Mouse (Mus musculus) heart, adult 18-20 months (tissue): ENCODE data around the gene Tmem69. TPM values are rescaled to one million over a fixed set of nuclear protein-coding genes. Genes with fewer than 3 reads are reported as not detected.

Experiments
- DNase-seq, 2 experiments: peaks; one replicate each; pipeline ENCODE4 v3.0.0; 2021 to 2022; ENCODE audit warnings: mixed read lengths in 1 of 2
- long read RNA-seq, 2 experiments: library from polyadenylated mRNA; stranded (forward); transcript quantifications; one replicate each; pipeline ENCODE4 v2.0.0; 2021
- total RNA-seq, 2 experiments: library from RNA; stranded (reverse); gene quantifications; 2 replicates each; pipeline ENCODE4 v1.2.3; 2021

The Tmem69 gene
- 10 to 100 TPM; 27.6 to 31.8 TPM for total RNA-seq
- long read RNA-seq, experiment 1, partial matches to known transcripts: 0 of 4 reads
- long read RNA-seq, experiment 1, other reads (novel, unspliced or antisense): 1 of 4 reads
- long read RNA-seq, experiment 2, partial matches to known transcripts: 1 of 1 reads
- long read RNA-seq, experiment 2, other reads (novel, unspliced or antisense): 0 of 1 reads

- DNase-seq: peak; percentile 80 to 91
Observed at GRCm38 (mm10) chr4:116555413-116556300, at the start of gene Tmem69. Gene Tmem69 (minus strand): TSS chr4:116555936.

DNA sequence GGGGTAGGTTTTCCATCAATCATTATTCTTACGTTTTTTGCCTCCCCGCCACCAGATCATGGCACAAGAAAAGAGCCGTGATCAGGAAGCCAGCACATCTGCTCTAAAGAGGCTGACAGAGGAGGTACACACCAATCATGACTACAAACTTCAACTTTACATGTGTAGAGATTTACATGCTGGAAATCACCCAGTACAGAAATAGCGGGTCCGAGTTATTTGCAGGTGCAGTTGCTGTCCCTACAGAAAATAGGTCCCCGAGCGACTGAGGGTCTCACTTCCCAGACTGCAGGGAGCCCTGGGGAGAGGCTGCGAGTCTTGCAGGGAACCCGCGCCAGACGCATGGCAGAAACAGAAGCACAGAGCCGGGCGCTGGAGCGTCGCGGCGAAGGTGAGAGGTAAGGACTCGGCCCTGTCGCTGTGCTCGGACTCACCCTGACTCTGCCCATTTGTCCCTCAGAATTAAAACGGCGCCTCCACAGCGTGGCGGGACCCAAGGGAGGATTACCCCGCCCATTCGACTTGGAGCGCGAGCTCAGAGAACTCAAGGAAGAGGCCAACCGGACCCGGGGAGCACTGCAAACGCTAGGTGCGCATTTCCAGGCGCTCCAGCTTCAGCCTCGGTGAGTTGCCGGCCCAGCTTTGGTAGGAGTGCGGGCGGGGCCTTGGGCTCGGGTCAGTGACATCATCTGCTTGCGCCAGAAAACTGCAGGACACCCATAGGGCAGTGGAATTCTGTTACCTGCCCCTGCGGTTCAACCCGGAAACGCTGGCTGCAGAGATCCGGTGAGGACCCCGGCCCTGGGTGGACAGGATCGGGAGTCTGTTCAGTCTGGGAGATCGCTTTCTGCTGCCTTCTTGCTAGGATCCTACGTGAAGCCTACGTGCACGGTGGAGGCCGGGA lies 41.5 kb upstream of the Tmem69 start:
- peak; percentile 92 to 93 for DNase-seq

- no peak for DNase-seq
Observed at GRCm38 (mm10) chr4:116596379-116596778, 40.6 kb upstream of the Tmem69 start, which contains the start of gene Ccdc17. Gene Ccdc17 (plus strand): TSS chr4:116596654.

DNA sequence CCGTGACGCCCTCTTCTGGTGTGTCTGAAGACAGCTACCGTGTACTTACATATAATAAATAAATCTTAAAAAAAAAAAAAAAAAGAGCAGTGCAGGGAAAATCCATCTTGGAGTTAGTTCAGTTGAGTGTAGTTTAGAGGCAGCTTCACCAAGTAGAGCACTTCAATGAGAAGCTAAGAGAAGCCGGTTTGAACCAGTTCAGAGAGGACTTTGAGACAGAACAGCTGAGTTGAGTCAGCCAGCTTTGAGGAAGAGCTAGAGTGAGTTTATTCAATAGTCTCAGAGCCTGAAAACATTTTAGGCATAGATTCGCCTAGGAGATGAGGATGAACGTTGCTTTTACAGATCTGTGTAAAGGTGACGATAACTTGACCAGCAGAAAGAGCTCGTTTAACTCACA lies 40.1 kb upstream of the Tmem69 start:
- DNase-seq: no peak

- no peak for DNase-seq
Observed at GRCm38 (mm10) chr4:116558151-116558882, 2.6 kb upstream of the Tmem69 start.

- peak; percentile 97 to 98 for DNase-seq
Observed at GRCm38 (mm10) chr4:116557306-116558121, 1.8 kb upstream of the Tmem69 start, which contains the start of gene Gpbp1l1. Gene Gpbp1l1 (plus strand): TSS chr4:116557658.

GRCm38 (mm10) chr4:116556561-116557305 lies 997 bp upstream of the Tmem69 start:
- DNase-seq: peak; percentile 96 to 98

DNA sequence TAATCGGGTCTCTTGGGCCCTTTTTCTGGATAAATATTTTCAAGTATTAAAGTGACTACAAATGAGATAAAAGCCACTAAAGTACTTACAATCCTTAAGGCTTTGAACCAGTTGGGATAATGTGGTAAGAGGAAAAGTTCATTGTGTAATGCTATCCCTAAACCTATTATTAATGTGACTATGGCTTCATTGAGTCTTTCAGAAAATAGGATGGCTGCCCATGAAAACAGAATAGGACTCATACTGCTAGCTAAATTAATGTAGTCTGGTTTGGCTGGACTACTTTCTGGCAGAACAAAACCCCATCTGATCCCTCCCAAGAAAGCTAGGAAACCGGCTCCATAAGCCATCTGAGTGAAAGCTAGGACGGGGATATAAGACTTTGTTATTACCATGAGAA lies 2.7 kb downstream of the Tmem69 start:
- DNase-seq: no peak

DNA sequence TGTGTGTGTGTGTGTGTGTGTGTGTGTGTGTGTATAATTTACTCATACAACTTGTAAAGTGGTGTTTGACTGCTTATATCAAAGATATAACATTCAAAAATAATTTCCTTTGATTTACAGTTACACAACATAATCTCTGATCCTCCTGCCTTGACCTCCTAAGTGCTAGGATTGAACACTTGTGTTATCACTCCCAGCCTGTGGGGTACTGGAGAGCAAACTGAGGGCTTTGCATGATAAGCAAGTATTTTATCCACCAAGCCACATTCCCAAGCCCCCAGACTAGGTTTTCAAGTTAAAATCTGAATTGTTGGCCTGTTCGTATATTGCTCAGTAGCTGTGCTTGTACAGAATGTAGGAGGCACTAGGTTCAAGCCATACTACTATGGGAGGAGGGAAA lies 5.3 kb downstream of the Tmem69 start:
- DNase-seq: no peak

- no peak for DNase-seq
Observed at GRCm38 (mm10) chr4:116537737-116538136, 18.0 kb downstream of the Tmem69 start.

GRCm38 (mm10) chr4:116536351-116536750 lies 19.4 kb downstream of the Tmem69 start:
- no peak for DNase-seq

GRCm38 (mm10) chr4:116531109-116531508 lies 24.6 kb downstream of the Tmem69 start:
- DNase-seq: no peak

DNA sequence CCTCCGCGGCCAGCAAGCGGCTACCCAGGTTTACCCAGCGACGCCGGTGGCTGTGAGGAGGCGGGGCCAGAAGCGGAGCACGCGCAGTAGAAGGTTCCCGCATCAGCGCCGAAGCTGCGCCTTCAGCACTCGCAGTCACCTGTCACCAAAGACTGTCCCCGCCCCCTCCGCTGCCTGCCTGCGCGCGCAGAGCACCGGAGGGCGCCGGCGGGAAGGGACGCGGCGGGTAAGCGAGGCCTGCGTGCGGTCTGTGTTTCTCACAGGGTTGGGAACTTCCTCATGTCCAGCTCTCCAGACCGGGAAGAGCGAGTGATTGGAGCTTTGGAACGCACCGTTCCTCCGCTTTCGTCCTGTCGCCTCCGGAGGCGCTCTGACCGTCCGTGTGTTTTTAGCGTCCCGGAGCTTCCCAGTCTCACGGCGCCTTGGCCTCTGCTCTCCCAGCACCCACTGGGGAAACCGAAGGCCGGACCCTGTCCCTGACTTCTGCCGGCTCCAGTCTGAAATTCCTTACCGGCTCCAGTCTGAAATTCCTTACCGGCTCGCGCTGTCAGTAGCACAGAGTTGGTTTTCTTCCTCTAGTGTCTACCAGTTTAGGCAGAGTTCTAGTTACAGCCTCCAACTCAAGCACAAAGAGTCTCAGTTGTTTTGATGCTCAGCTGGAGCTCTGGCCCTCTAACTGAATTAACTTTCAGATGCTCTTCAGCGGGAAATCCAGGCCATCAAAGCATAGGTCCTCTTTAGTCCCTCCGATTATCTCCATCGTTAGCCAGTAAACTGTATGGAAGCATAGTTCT lies 48.1 kb downstream of the Tmem69 start, which contains the start of gene Ipp:
TSS of gene Ipp (plus strand) at position 125 of the 794 bp plus-strand sequence.
- DNase-seq: peak; percentile 95 to 96

DNA sequence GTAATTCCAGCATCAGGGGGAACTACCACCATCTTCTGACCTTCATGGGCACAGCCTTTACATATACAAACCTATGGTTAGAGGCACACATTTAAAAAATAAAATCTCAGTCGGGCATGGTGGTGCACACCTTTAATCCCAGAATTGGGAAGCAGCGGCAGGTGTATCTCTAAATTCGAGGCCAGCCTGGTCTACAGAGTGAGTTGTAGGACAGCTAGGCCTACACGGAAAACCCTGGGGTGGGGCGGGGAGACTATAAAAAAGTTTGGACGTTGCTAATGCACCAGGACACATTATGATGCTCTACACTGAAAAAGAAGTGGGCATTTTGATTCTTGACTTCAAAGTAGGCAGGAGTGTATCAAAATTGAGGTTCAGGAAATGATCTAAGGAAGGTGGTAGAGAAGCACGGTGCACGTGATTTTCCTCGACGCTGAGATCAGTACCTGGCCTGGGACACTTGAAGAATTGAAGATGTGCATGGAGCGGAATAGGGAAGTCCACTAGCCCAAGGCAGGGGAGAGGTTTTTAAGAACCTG lies 48.8 kb downstream of the Tmem69 start:
- no peak for DNase-seq
